Mouse (Mus musculus) left cerebral cortex, adult 18-20 months (tissue): ENCODE measurements at regions not wholly inside any gene's neighbourhood (a gene's known extent, or its start where the extent isn't known, plus 50 kb on each side); places are given as distances from the start of the nearest gene placed in this dataset.
"Not testable (repeated sequence)": the region's sequence is repeated elsewhere in the genome, so short reads cannot be mapped to it uniquely, and the experiment has no call there.

Experiments
- DNase-seq, 2 experiments: peaks; one replicate each; pipeline ENCODE4 v3.0.0; 2021 to 2022; ENCODE audit warnings: low spot score in 2 of 2, mixed read lengths in 1 of 2

- no peak for DNase-seq
Observed at GRCm38 (mm10) chr12:79991279-79991678, 121.5 kb downstream of the Zfp36l1 start.

GRCm38 (mm10) chr12:79990751-79991150 is 122.1 kb downstream of the Zfp36l1 start:
- no peak for DNase-seq

DNA sequence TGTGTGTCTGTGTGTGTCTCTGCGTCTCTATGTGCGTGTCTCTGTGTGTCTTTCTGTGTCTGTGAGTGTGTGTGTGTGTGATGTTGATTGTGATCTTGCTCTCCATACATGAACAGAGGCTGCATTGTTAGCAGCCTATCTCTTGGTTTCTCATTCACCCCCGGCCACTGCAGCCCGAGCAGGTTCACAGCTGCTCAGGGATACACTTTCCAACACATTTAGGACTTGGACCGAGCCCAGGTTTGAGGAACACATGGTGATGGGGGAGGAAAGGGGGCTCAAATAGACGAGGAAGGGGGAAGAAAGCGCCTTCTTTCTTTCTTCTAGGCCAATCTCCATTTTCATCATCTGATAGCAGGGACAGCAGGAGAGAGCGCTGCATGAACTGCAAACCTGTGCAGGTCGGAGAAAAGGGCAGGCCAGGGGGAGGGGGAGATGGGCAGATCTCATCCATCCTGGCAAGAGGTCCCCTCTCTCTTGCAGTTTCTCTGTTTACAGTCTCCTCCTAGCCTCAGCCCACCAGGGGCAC is 123.2 kb downstream of the Zfp36l1 start:
- DNase-seq: no peak

DNA sequence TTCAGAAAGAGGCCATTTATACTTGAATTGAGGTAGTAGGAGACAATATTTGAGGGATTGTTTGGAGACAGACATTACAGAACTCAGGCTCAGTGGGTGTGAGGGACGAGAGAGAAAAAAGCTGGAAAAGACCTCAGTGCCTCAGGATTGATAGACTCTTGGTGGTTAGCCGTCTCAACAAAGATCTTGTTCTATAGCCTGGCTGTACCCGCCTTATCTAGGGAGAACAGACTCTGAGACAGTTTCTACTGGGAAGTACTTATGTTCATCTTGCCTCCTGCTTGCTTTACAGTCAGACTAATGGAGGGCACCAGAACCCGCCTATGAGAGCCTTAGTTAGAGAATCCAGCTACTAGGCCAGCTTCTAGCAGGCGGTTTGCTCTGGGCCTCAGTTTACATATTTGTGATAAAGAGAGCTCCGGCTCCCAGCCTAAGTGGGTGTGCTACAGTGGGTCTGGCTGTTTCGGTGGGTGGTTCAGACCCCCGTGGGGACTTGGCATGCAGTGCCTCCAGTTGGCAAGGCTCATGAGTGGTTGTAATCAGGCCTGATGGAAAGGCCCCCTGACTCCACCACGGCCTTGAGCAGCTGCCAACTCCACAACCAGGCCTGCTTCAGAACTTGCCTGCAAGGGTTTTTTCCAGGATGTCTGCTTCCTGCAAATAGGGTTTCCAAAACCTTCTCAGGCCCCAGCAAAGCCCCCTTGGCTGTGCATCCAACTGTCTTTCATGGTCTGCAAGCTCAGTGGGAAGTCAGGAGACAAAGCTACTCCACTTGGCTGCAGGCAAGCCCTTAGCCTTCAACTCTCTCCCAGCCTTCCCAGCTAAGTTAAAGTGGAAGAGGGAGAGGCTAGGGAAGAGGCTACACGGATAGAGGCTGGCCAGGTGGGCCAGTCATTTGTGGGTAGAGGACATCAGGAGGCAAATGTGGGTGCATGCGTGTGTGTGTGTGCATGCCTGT is 124.1 kb downstream of the Zfp36l1 start:
- DNase-seq: no peak

DNA sequence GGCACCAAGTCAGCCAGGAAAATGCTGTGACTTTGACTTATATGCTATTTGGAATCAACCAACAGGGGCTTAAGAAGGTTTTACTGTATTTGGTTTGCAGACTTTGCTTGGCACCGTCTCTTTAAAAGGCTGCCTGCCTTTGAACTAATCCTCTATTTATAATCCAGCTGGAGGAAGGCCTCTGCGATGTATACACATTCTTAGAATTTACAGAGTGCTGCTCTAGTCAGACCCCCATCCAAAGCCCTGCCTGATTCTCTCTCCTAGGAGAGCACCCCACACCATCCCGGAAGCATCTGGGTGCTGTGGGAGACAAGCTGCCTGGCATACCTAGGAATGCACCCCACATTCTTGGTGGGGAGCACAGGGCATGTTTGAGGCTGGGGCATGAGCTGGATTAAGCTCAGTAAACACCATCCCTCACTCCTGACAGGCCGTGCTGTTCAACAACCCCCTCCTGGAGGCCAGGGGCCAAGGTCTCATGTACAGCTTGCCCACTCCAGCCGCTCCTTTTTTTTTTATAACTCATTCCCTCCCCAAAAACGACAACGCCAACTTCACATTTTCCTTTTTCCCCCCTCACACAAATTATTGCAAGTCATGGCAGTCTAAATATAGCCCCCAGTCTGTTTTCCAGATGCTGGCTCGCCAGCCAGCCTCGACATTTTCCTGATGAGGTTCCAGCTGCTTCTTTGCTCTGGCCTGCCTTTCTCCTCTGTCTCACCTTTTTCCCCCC is 126.4 kb downstream of the Zfp36l1 start:
- no peak for DNase-seq

GRCm38 (mm10) chr12:79984985-79985747 is 127.6 kb downstream of the Zfp36l1 start:
- no peak for DNase-seq

- no peak for DNase-seq
Observed at GRCm38 (mm10) chr12:79984025-79984790, 128.6 kb downstream of the Zfp36l1 start.

DNA sequence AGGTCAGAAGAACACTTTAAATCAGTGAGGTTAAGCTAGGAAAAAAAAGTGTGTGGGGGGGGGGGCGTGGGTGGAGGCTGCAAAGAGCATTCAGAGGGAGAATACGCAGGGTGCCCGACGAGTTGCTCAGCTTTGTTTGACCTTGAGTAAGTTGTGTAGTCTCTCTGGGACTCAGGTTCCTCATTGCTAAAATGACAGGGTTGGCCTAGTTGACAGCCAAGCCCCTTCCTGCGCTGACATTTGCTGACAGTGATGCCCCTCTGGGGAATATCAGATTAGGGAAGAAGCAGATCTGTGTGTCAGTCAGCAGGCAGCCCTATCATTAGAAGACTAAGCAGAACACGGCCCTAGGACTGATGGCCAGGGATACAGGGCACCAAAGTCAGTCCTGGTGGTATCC is 129.6 kb downstream of the Zfp36l1 start:
- no peak for DNase-seq

GRCm38 (mm10) chr12:79982497-79982896 is 130.3 kb downstream of the Zfp36l1 start:
- not testable (repeated sequence) for DNase-seq

- no peak for DNase-seq
Observed at GRCm38 (mm10) chr12:79980711-79981110, 132.1 kb downstream of the Zfp36l1 start.

GRCm38 (mm10) chr12:79977136-79977535 is 135.7 kb downstream of the Zfp36l1 start:
- no peak for DNase-seq

- no peak for DNase-seq
Observed at GRCm38 (mm10) chr12:79975466-79976239, 137.2 kb downstream of the Zfp36l1 start.

DNA sequence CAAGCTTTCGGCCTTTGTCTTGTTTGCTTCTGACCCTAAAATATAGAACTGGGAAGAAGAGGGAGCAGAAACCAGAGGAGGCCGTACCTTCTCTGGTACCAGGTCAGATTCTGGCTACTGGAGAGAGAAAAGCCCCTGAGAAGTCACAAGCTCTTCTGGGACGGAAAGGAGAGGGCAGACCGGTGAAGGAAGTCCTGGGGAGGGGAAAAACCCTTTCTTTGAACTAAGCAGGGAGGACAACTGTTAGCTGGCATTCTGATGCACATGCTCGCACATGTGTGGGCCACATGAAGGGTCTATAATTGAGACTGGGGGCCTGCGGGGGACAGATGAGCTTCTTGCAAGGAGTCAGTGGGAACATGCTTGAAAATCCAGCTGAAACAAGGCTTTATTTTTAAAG is 137.8 kb downstream of the Zfp36l1 start:
- DNase-seq: no peak

DNA sequence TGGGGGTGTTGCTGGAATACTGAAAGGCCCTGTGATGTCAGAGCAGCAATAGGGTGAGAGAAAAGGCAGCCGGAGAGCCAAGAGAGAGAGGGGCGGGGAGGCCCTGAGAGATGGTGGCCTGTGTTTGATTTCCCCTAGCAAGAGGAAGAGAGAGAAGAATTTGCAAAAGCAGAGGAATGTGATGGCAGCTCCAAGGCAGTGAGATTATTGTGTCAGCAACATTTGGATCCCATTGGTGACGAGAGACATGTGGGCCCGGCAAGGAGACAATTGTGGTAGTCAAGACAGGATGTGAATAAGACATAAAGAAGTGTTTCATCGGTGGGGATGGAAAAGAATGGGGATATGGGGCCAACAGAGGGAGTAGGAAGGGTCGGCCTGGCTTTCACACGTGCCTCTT is 138.3 kb downstream of the Zfp36l1 start:
- DNase-seq: no peak

GRCm38 (mm10) chr12:79973566-79974230 is 139.1 kb downstream of the Zfp36l1 start:
- DNase-seq: no peak

DNA sequence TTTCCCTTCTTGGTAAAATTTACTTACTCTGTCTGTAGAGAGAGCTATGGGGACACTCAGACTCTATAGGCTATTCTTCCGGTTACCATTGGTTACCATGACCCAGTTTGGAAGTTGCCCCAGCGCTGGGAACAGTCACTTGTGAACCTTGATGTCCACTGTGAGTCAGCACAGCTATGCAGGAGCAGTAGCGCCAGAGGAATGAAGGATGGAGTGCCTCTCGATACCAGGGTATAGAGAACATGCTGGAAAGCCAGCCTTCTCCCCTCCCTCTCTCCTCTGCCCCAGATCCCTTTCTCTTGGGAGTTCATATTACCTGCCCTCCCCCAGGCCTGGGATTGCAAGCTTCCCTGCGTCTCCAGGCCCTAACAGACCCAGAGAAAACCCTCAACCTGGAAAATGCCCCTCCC is 141.8 kb downstream of the Zfp36l1 start:
- no peak for DNase-seq

GRCm38 (mm10) chr12:79970227-79970901 is 142.4 kb downstream of the Zfp36l1 start:
- DNase-seq: peak in 1 of 2 experiments; percentile 23
